Mouse (Mus musculus) hindbrain, embryonic 14.5 days (tissue): ENCODE measurements around the gene Cux2. TPM values are rescaled to one million over a fixed set of nuclear protein-coding genes. Genes with fewer than 3 reads are reported as not detected.

ENCODE experiments used
- ATAC-seq: fragments of 200-750 bp; cut with Nextera tagmentation; 2 replicates; pipeline ENCODE4 v1.8.0; 2017; ENCODE audit warnings: moderate number of reproducible peaks, mild to moderate bottlenecking, moderate TSS enrichment, moderate library complexity; ENCODE audit not compliant: low FRiP score
- DNase-seq: peaks from one replicate; pipeline ENCODE4 v3.0.0-alpha.2; 2015; ENCODE audit warnings: low spot score
- H3K27ac ChIP-seq: fragments of 300-500 bp; sonication (generic); 2 replicates; pipeline ENCODE4 v1.5.1; 2014; ENCODE audit warnings: mild to moderate bottlenecking, moderate library complexity
- H3K27me3 ChIP-seq: fragments of 300-500 bp; sonication (generic); 2 replicates; pipeline ENCODE4 v1.6.1; 2014; ENCODE audit warnings: mild to moderate bottlenecking, low read length, mixed read lengths; ENCODE audit not compliant: control insufficient read depth, insufficient read depth
- H3K36me3 ChIP-seq: fragments of 300-500 bp; sonication (generic); replicated peaks from 2 replicates; pipeline ENCODE4 v1.6.1; 2014; ENCODE audit not compliant: control insufficient read depth, insufficient read depth
- H3K4me1 ChIP-seq: fragments of 300-500 bp; sonication (generic); replicated peaks from 2 replicates; pipeline ENCODE4 v1.6.1; 2014; ENCODE audit warnings: antibody characterized with exemption, low read length, mixed read lengths; ENCODE audit not compliant: control insufficient read depth, insufficient read depth
- H3K4me2 ChIP-seq: fragments of 300-500 bp; sonication (generic); replicated peaks from 2 replicates; pipeline ENCODE4 v1.6.1; 2014; ENCODE audit warnings: mild to moderate bottlenecking, moderate library complexity
- H3K4me3 ChIP-seq: fragments of 300-500 bp; sonication (generic); replicated peaks from 2 replicates; pipeline ENCODE4 v1.5.1; 2014; ENCODE audit warnings: mild to moderate bottlenecking, low read length
- H3K9ac ChIP-seq: fragments of 300-500 bp; sonication (generic); 2 replicates; pipeline ENCODE4 v1.6.1; 2014
- H3K9me3 ChIP-seq: fragments of 300-500 bp; sonication (generic); 2 replicates; pipeline ENCODE4 v1.6.1; 2016; ENCODE audit warnings: low read length; ENCODE audit not compliant: control insufficient read depth
- WGBS: fragments of 180-500 bp; shearing (Covaris S2); extraction: QIAGEN DNeasy Blood & Tissue Kit; methylation state at CpG from one replicate; pipeline ENCODE4 v1.1.7; 2014; 5-methylcytosine and 5-hydroxymethylcytosine counted together
- polyA plus RNA-seq: library from polyadenylated mRNA; unstranded; fragments of >200 nt; fragmentation: Nextera tagmentation; extraction: Ambion mirVana; gene quantifications from 2 replicates; pipeline ENCODE4 v1.2.1, GENCODE M21; 2014

Cux2 gene
- polyA plus RNA-seq, 1 experiment from 2014 or later: 28.1 TPM

DNA sequence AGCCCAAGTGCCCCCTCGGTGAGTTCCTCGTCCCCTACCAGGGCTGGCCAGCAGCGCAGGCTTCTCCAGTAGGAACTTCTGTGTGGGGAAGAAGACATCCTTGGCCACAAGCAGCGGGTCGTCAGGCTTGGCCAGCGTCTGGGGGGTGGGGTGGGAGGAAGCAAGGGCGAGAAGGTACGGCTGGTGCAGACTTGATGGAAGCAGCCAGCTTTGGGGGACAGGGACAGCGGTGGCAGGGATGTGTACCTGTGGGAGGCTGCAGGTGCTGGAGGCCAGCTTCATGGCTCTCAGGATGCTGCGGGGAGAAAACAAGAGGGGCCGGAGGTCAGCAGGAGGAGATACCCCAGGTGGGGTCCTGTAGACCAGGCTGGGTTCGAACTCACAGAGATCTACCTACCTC is 174.9 kb downstream of the Cux2 start:
- Histone ChIP-seq H3K27ac (no peak overlapping the region), H3K4me3 (no peak overlapping the region), H3K4me2 (no peak overlapping the region), H3K36me3 (peaks cover 30% of the 10 kb centered on the region), H3K9me3 (no peaks in the 10 kb centered on the region), H3K9ac (no peak overlapping the region), H3K27me3 (no peaks in the 10 kb centered on the region), H3K4me1 (no peaks in the 10 kb centered on the region; the same call in 1 of the 2 replicates)
- WGBS: 90% methylated on average over 12 of the region's 12 CpGs
- DNase-seq: no peak
- no peak for ATAC-seq

DNA sequence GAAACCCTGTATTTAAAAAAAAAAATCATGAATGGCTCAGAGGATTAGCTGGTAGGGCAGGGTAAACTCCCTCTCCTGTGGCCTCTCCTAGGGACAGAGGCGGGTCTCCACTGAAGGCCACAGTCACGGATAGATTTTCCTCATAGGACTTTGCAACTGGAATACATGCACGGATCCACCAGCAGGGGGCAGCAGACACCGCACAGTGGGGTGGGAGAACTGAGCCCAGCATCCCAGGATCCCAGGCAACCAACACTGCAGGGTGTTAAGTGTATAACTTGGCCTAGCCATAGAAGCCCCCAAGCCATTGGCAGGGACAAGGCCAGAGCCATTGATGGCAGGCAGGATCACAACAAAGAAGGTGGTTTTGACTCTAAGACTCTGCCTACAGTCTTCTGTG is 177.7 kb downstream of the Cux2 start:
- H3K4me3 ChIP-seq: no peak overlapping the region
- ATAC-seq (peak; percentile 75), DNase-seq (peak; percentile 91)
- no peaks in the 10 kb centered on the region for H3K27me3 ChIP-seq
- H3K9me3 ChIP-seq: no peaks in the 10 kb centered on the region
- H3K27ac ChIP-seq: no peak overlapping the region
- H3K36me3 ChIP-seq: peaks cover 47% of the 10 kb centered on the region
- H3K4me1 ChIP-seq: no peaks in the 10 kb centered on the region
- no peak overlapping the region for H3K9ac ChIP-seq
- H3K4me2 ChIP-seq: no peak overlapping the region
- WGBS: 10% methylated on average over 4 of the region's 4 CpGs

- 85% methylated on average over 13 of the region's 13 CpGs for WGBS
- Histone ChIP-seq H3K9me3 (no peaks in the 10 kb centered on the region), H3K9ac (no peak overlapping the region), H3K4me2 (no peak overlapping the region), H3K4me3 (no peak overlapping the region), H3K36me3 (peaks cover 46% of the 10 kb centered on the region), H3K27ac (no peak overlapping the region), H3K27me3 (no peaks in the 10 kb centered on the region), H3K4me1 (no peaks in the 10 kb centered on the region)
- ATAC-seq (no peak), DNase-seq (no peak)
Observed at GRCm38 (mm10) chr5:121871515-121872030, 178.3 kb downstream of the Cux2 start.

GRCm38 (mm10) chr5:121870832-121871231 is 179.1 kb downstream of the Cux2 start:
- no peaks in the 10 kb centered on the region for H3K4me1 ChIP-seq
- H3K9ac ChIP-seq: no peak overlapping the region
- H3K9me3 ChIP-seq: no peaks in the 10 kb centered on the region
- WGBS: 72% methylated on average over 6 of the region's 6 CpGs
- H3K36me3 ChIP-seq: peaks cover 42% of the 10 kb centered on the region
- DNase-seq: no peak
- ATAC-seq: no peak
- H3K27me3 ChIP-seq: no peaks in the 10 kb centered on the region
- H3K4me2 ChIP-seq: no peak overlapping the region
- H3K4me3 ChIP-seq: no peak overlapping the region
- H3K27ac ChIP-seq: no peak overlapping the region

GRCm38 (mm10) chr5:121867963-121868362 is 181.9 kb downstream of the Cux2 start:
- Histone ChIP-seq H3K9ac (no peak overlapping the region), H3K36me3 (peaks cover 27% of the 10 kb centered on the region), H3K4me2 (no peak overlapping the region), H3K4me3 (no peak overlapping the region), H3K27ac (no peak overlapping the region), H3K27me3 (no peaks in the 10 kb centered on the region), H3K9me3 (no peaks in the 10 kb centered on the region), H3K4me1 (no peaks in the 10 kb centered on the region)
- ATAC-seq (no peak), DNase-seq (no peak)
- WGBS: 86% methylated on average over 5 of the region's 5 CpGs

- no peak overlapping the region for H3K27ac ChIP-seq
- H3K36me3 ChIP-seq: peaks cover 34% of the 10 kb centered on the region
- no peak for ATAC-seq
- H3K27me3 ChIP-seq: no peaks in the 10 kb centered on the region
- H3K4me2 ChIP-seq: no peak overlapping the region
- H3K9me3 ChIP-seq: peaks cover 7% of the 10 kb centered on the region; the same call in 1 of the 2 replicates
- WGBS: 9% methylated on average over 9 of the region's 11 CpGs
- DNase-seq: no peak
- H3K4me3 ChIP-seq: no peak overlapping the region
- H3K9ac ChIP-seq: no peak overlapping the region
- no peaks in the 10 kb centered on the region for H3K4me1 ChIP-seq
Observed at GRCm38 (mm10) chr5:121864330-121864729, 185.6 kb downstream of the Cux2 start.

DNA sequence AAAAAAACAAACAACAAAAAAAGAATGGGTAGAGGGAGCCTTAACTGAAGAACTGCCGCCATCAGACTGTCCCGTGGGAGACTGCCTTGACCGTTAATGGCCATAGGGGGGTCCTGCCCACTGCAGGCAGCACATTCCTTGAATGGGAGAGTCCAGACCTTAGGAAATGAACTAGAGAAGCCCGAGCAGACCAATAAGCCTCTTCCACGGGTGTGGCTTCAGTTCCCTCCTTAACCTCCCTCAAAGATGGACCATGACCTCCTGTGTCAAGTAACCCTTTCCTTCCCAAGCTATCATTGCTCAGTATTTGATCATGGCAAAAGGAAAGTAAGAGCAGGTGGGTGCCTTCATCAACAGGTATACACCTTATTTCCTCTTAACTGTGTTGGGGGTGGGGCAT is 187.9 kb downstream of the Cux2 start:
- DNase-seq: no peak
- peaks cover 19% of the 10 kb centered on the region; the same call in 1 of the 2 replicates for H3K36me3 ChIP-seq
- H3K4me3 ChIP-seq: no peak overlapping the region
- peaks cover 7% of the 10 kb centered on the region; the same call in 1 of the 2 replicates for H3K9me3 ChIP-seq
- H3K27me3 ChIP-seq: no peaks in the 10 kb centered on the region
- no peak overlapping the region for H3K9ac ChIP-seq
- WGBS: 53% methylated on average over 5 of the region's 5 CpGs
- ATAC-seq: no peak
- no peaks in the 10 kb centered on the region for H3K4me1 ChIP-seq
- H3K27ac ChIP-seq: no peak overlapping the region
- H3K4me2 ChIP-seq: no peak overlapping the region

GRCm38 (mm10) chr5:121858427-121858826 is 191.5 kb downstream of the Cux2 start:
- no peak overlapping the region for H3K4me3 ChIP-seq
- H3K4me2 ChIP-seq: no peak overlapping the region
- H3K27me3 ChIP-seq: no peaks in the 10 kb centered on the region
- ATAC-seq: no peak
- H3K9ac ChIP-seq: no peak overlapping the region
- DNase-seq: no peak
- H3K9me3 ChIP-seq: peaks cover 7% of the 10 kb centered on the region; the same call in 1 of the 2 replicates
- H3K36me3 ChIP-seq: peaks cover 24% of the 10 kb centered on the region
- no peak overlapping the region for H3K27ac ChIP-seq
- 93% methylated on average over 12 of the region's 12 CpGs for WGBS
- peaks cover 14% of the 10 kb centered on the region for H3K4me1 ChIP-seq

DNA sequence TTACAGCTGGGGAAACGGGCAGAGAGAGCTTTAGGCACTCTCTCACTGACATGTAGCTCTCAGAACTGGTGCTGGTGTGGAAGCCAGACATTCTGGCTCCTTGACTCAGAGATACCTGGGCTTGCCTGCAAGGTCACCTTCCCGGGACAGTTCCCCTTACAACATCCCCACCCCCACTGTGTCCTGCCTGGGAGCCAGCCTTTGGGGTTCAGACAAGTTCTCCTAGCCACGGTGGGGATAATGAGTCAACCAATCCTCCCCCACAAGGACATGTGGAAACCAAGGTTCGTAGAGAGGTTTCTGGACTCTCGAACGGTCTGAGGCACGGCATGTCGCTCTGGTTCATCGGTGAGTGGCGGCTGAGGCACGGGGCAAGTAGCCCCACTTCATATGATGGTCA is 193.2 kb downstream of the Cux2 start:
- no peak overlapping the region for H3K9ac ChIP-seq
- H3K4me1 ChIP-seq: peaks cover 14% of the 10 kb centered on the region
- no peak for ATAC-seq
- WGBS: 90% methylated on average over 11 of the region's 11 CpGs
- no peak for DNase-seq
- H3K9me3 ChIP-seq: peaks cover 7% of the 10 kb centered on the region; the same call in 1 of the 2 replicates
- H3K4me2 ChIP-seq: no peak overlapping the region
- H3K36me3 ChIP-seq: peaks cover 41% of the 10 kb centered on the region
- no peak overlapping the region for H3K27ac ChIP-seq
- H3K27me3 ChIP-seq: no peaks in the 10 kb centered on the region
- H3K4me3 ChIP-seq: no peak overlapping the region

DNA sequence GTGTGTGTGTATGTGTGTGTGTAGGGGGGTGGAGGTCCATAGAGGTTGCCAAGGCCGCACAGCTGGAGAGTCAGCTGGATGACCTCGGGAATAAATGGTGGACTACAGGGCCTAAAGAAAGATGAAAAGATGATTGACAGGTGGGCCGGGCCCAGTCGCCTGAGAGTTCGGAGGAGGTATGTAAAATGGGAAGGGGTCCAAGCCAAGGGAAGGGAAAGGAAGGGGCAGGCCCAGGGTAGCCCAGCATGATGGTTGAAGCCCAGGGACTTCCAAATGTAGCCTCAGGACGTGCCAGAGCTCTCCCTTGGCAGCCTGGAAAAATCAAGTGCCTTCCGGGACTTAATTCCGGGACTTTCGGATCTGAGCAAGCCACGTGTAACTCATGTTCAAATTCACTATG is 195.1 kb downstream of the Cux2 start:
- no peak overlapping the region for H3K4me3 ChIP-seq
- ATAC-seq (no peak), DNase-seq (no peak)
- H3K36me3 ChIP-seq: peaks cover 32% of the 10 kb centered on the region
- 31% methylated on average over 10 of the region's 10 CpGs for WGBS
- H3K4me2 ChIP-seq: no peak overlapping the region
- no peaks in the 10 kb centered on the region for H3K27me3 ChIP-seq
- no peak overlapping the region for H3K9ac ChIP-seq
- H3K9me3 ChIP-seq: no peaks in the 10 kb centered on the region
- peaks cover 28% of the 10 kb centered on the region for H3K4me1 ChIP-seq
- no peak overlapping the region for H3K27ac ChIP-seq
